Mouse (Mus musculus) E14TG2a.4 (cell line): Measurements from ENCODE around the gene Slfnl1.

Experiments used
- CTCF ChIP-seq: conservative IDR thresholded peaks from 2 replicates; pipeline ENCODE4 v1.5.1; 2014; ENCODE audit warnings: low read length
- NANOG ChIP-seq: IDR thresholded peaks from 2 replicates; pipeline ENCODE4 v1.6.1; 2014; ENCODE audit warnings: borderline replicate concordance, low read length, mixed read lengths
- POU5F1 ChIP-seq: IDR thresholded peaks from 2 replicates; pipeline ENCODE4 v1.6.1; 2014; ENCODE audit warnings: low read length, borderline replicate concordance

DNA sequence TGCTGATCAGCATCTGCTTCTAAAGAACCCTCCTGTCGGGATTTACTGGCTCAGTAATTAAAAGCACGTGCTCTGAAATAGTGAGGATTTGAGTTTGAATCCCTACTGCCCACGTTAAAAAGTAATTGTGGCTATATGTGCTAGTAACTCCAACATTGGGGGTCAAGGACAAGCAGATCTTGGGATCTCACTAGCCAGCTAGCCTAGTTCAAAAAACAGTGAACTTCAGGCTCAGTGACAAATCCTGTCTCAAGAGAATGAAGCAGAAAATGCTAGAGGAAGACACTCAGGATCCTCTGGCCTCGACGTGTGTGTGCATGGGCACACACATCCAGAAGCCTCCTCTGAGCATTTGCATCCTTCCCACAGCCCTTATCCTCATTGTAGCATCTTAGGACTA, 10.3 kb upstream of the Slfnl1 start:
- TF ChIP-seq CTCF, result no peak
- no peak for TF ChIP-seq POU5F1
- no peak for TF ChIP-seq NANOG
